Mouse (Mus musculus): Measurements from ENCODE around the gene Lix1l. TPM values are rescaled to one million over a fixed set of nuclear protein-coding genes. Genes with fewer than 3 reads are reported as not detected.

Lix1l gene
- polyA plus RNA-seq, 1 experiment from 2014 or later = 5.5 TPM

GRCm38 (mm10) chr3:96557694-96558093 is 43.3 kb upstream of the Lix1l start, which contains the start of gene Txnip:
Gene Txnip (plus strand): TSS chr3:96557957.
- Histone ChIP-seq H3K4me3 (ENCODE audit: low read depth, low read length) (peak within 1 kb of the TSS; percentile 65), H3K4me1 (replicated peaks; ENCODE audit: control insufficient read depth, insufficient read depth, low read length) (peaks cover 10% of the 10 kb centered on the region), H3K36me3 (ENCODE audit: control insufficient read depth, insufficient read depth, low read length) (peaks cover 6% of the 10 kb centered on the region; the same call in 1 of the 2 replicates), H3K27ac (ENCODE audit: low read depth, low read length) (peak within 1 kb of the TSS; percentile 60; the same call in 1 of the 2 replicates), H3K4me2 (ENCODE audit: low read depth, low read length, severe bottlenecking) (peak within 1 kb of the TSS; percentile 86), H3K9ac (ENCODE audit: low read length) (peak within 1 kb of the TSS; percentile 73), H3K9me3 (ENCODE audit: control insufficient read depth, low read length) (no peaks in the 10 kb centered on the region), H3K27me3 (ENCODE audit: control insufficient read depth, insufficient read depth, low read length) (no peaks in the 10 kb centered on the region)
- WGBS = under 1% methylated on average over 26 of the region's 26 CpGs
- peak; percentile 100 for ATAC-seq (replicated peaks; ENCODE audit: low FRiP score)
- peak; percentile 99 for DNase-seq (ENCODE audit: low spot score)

DNA sequence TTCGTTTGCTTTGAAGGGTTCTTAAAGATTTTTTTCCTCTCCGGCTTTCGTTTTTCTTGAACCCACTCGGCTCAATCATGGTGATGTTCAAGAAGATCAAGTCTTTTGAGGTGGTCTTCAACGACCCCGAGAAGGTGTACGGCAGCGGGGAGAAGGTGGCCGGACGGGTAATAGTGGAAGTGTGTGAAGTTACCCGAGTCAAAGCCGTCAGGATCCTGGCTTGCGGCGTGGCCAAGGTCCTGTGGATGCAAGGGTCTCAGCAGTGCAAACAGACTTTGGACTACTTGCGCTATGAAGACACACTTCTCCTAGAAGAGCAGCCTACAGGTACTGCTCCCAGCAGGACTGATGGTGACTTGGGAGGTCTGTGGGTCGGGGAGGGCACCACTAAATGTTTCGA is 42.8 kb upstream of the Lix1l start:
- no peak overlapping the region; the same call in 1 of the 2 replicates for H3K27ac ChIP-seq (ENCODE audit: low read depth, low read length)
- ATAC-seq (replicated peaks; ENCODE audit: low FRiP score) = 0 out of 2 replicates have a peak, but pooled peaks have one; percentile 29

GRCm38 (mm10) chr3:96558668-96559196 is 42.2 kb upstream of the Lix1l start:
- no peak overlapping the region for H3K27ac ChIP-seq (ENCODE audit: low read depth, low read length)

More for the DNA sequence above, 42.8 kb upstream of the Lix1l start:
- no peaks in the 10 kb centered on the region for H3K27me3 ChIP-seq (ENCODE audit: control insufficient read depth, insufficient read depth, low read length)
- H3K4me3 ChIP-seq (ENCODE audit: low read depth, low read length) = peak overlapping the region; percentile 65
- no peak for DNase-seq (ENCODE audit: low spot score)
- peak overlapping the region; percentile 86 for H3K4me2 ChIP-seq (ENCODE audit: low read depth, low read length, severe bottlenecking)
- no peaks in the 10 kb centered on the region for H3K9me3 ChIP-seq (ENCODE audit: control insufficient read depth, low read length)
- H3K9ac ChIP-seq (ENCODE audit: low read length) = peak overlapping the region; percentile 73
- H3K36me3 ChIP-seq (ENCODE audit: control insufficient read depth, insufficient read depth, low read length) = peaks cover 6% of the 10 kb centered on the region; the same call in 1 of the 2 replicates
- H3K4me1 ChIP-seq (replicated peaks; ENCODE audit: control insufficient read depth, insufficient read depth, low read length) = peaks cover 10% of the 10 kb centered on the region
- 1% methylated on average over 17 of the region's 17 CpGs for WGBS

DNA sequence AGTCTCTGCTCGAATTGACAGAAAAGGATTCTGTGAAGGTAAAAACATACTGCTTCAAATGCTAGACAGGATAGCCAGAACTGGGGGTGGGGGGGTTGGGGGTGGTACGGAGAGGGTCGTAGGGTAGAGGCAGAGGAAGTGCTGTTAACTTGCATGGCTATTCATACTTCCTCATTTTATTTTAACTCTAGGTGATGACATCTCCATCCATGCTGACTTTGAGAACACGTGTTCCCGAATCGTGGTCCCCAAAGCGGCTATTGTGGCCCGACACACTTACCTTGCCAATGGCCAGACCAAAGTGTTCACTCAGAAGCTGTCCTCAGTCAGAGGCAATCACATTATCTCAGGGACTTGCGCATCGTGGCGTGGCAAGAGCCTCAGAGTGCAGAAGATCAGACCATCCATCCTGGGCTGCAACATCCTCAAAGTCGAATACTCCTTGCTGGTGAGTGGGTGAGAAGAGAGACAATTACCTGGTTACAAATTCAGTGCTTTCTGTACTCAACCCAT is 41.5 kb upstream of the Lix1l start:
- H3K4me1 ChIP-seq (replicated peaks; ENCODE audit: control insufficient read depth, insufficient read depth, low read length) = peaks cover 10% of the 10 kb centered on the region
- no peak overlapping the region for H3K9ac ChIP-seq (ENCODE audit: low read length)
- H3K27ac ChIP-seq (ENCODE audit: low read depth, low read length) = no peak overlapping the region

More at GRCm38 (mm10) chr3:96558668-96559196, 42.2 kb upstream of the Lix1l start:
- Histone ChIP-seq H3K4me3 (ENCODE audit: low read depth, low read length) (peak overlapping the region; percentile 65), H3K9me3 (ENCODE audit: control insufficient read depth, low read length) (no peaks in the 10 kb centered on the region), H3K4me1 (replicated peaks; ENCODE audit: control insufficient read depth, insufficient read depth, low read length) (peaks cover 10% of the 10 kb centered on the region), H3K4me2 (ENCODE audit: low read depth, low read length, severe bottlenecking) (peak overlapping the region; percentile 86), H3K27me3 (ENCODE audit: control insufficient read depth, insufficient read depth, low read length) (no peaks in the 10 kb centered on the region), H3K9ac (ENCODE audit: low read length) (peak overlapping the region; percentile 73), H3K36me3 (ENCODE audit: control insufficient read depth, insufficient read depth, low read length) (peaks cover 6% of the 10 kb centered on the region; the same call in 1 of the 2 replicates)
- WGBS = 56% methylated on average over 10 of the region's 10 CpGs
- no peak for ATAC-seq (replicated peaks; ENCODE audit: low FRiP score)
- DNase-seq (ENCODE audit: low spot score) = no peak

GRCm38 (mm10) chr3:96559911-96560850 is 40.8 kb upstream of the Lix1l start:
- Histone ChIP-seq H3K9me3 (ENCODE audit: control insufficient read depth, low read length) (no peaks in the 10 kb centered on the region), H3K27me3 (ENCODE audit: control insufficient read depth, insufficient read depth, low read length) (no peaks in the 10 kb centered on the region), H3K4me1 (replicated peaks; ENCODE audit: control insufficient read depth, insufficient read depth, low read length) (peaks cover 7% of the 10 kb centered on the region; the same call in 1 of the 2 replicates), H3K9ac (ENCODE audit: low read length) (no peak overlapping the region), H3K27ac (ENCODE audit: low read depth, low read length) (no peak overlapping the region), H3K4me3 (ENCODE audit: low read depth, low read length) (0 out of 2 replicates have a peak overlapping the region, but pooled peaks have one; percentile 65), H3K36me3 (ENCODE audit: control insufficient read depth, insufficient read depth, low read length) (peaks cover 6% of the 10 kb centered on the region; the same call in 1 of the 2 replicates), H3K4me2 (ENCODE audit: low read depth, low read length, severe bottlenecking) (peak overlapping the region; percentile 86; the same call in 1 of the 2 replicates)
- ATAC-seq (replicated peaks; ENCODE audit: low FRiP score) (no peak), DNase-seq (ENCODE audit: low spot score) (no peak)
- WGBS = 93% methylated on average over 23 of the region's 23 CpGs

More for the DNA sequence above, 41.5 kb upstream of the Lix1l start:
- DNase-seq (ENCODE audit: low spot score) = no peak
- Histone ChIP-seq H3K4me3 (ENCODE audit: low read depth, low read length) (peak overlapping the region; percentile 65; the same call in 1 of the 2 replicates), H3K27me3 (ENCODE audit: control insufficient read depth, insufficient read depth, low read length) (no peaks in the 10 kb centered on the region), H3K9me3 (ENCODE audit: control insufficient read depth, low read length) (no peaks in the 10 kb centered on the region), H3K36me3 (ENCODE audit: control insufficient read depth, insufficient read depth, low read length) (peaks cover 6% of the 10 kb centered on the region; the same call in 1 of the 2 replicates), H3K4me2 (ENCODE audit: low read depth, low read length, severe bottlenecking) (peak overlapping the region; percentile 86)
- 89% methylated on average over 12 of the region's 12 CpGs for whole genome bisulfite sequencing
- no peak for ATAC-seq (replicated peaks; ENCODE audit: low FRiP score)

GRCm38 (mm10) chr3:96560881-96561668 is 39.9 kb upstream of the Lix1l start:
- Histone ChIP-seq H3K4me3 (ENCODE audit: low read depth, low read length) (no peak overlapping the region), H3K27ac (ENCODE audit: low read depth, low read length) (no peak overlapping the region), H3K4me1 (replicated peaks; ENCODE audit: control insufficient read depth, insufficient read depth, low read length) (peaks cover 7% of the 10 kb centered on the region; the same call in 1 of the 2 replicates), H3K4me2 (ENCODE audit: low read depth, low read length, severe bottlenecking) (no peak overlapping the region), H3K36me3 (ENCODE audit: control insufficient read depth, insufficient read depth, low read length) (peaks cover 6% of the 10 kb centered on the region; the same call in 1 of the 2 replicates), H3K9ac (ENCODE audit: low read length) (no peak overlapping the region), H3K9me3 (ENCODE audit: control insufficient read depth, low read length) (no peaks in the 10 kb centered on the region), H3K27me3 (ENCODE audit: control insufficient read depth, insufficient read depth, low read length) (no peaks in the 10 kb centered on the region)
- 92% methylated on average over 9 of the region's 9 CpGs for WGBS
- ATAC-seq (replicated peaks; ENCODE audit: low FRiP score) = no peak
- no peak for DNase-seq (ENCODE audit: low spot score)

DNA sequence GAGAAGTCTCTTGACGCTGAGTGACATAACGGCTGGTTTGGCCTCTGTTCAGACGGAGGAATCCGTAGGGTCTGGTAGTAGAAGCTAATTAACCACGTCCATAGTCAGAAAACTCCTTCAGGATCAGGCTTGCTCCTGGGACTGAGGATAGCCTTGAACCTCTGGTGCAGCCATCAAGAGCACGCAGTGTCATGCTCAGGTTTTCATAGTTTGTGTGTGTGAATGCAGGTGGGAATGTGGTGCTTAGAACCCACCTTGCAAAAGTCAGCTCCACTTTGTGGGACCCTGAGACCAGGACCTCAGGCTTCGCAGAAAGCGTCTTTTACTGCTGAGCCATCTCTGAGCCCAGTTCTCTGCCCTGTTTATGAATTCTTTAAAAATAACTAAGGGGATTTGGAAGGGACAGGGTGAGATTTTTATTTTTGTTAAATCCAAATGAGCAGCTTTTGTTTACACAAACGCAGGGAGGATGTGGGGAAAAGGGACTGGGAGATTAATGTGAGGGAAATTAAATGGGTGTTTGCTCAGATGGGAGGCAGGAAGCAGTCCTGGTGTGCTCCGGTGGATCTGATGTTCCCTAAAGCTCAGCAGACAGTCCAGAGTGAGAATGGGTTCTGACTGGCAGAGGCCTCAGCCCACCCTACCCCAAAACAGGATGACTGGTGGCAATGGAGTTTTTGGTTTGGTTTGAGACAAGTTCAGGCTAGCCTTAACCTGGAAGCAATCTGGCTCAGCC is 38.8 kb upstream of the Lix1l start:
- DNase-seq (ENCODE audit: low spot score) (no peak), ATAC-seq (replicated peaks; ENCODE audit: low FRiP score) (no peak)
- H3K4me2 ChIP-seq (ENCODE audit: low read depth, low read length, severe bottlenecking) = no peak overlapping the region
- peaks cover 6% of the 10 kb centered on the region; the same call in 1 of the 2 replicates for H3K36me3 ChIP-seq (ENCODE audit: control insufficient read depth, insufficient read depth, low read length)
- no peak overlapping the region for H3K4me3 ChIP-seq (ENCODE audit: low read depth, low read length)
- no peak overlapping the region for H3K27ac ChIP-seq (ENCODE audit: low read depth, low read length)
- H3K27me3 ChIP-seq (ENCODE audit: control insufficient read depth, insufficient read depth, low read length) = no peaks in the 10 kb centered on the region
- peaks cover 5% of the 10 kb centered on the region; the same call in 1 of the 2 replicates for H3K4me1 ChIP-seq (replicated peaks; ENCODE audit: control insufficient read depth, insufficient read depth, low read length)
- no peaks in the 10 kb centered on the region for H3K9me3 ChIP-seq (ENCODE audit: control insufficient read depth, low read length)
- no peak overlapping the region for H3K9ac ChIP-seq (ENCODE audit: low read length)
- 64% methylated on average over 10 of the region's 10 CpGs for WGBS
